Mouse (Mus musculus) kidney, postnatal 25 days (tissue): ENCODE data around the gene Mcrs1.
"Not testable (repeated sequence)": the region's sequence is repeated elsewhere in the genome, so short reads cannot be mapped to it uniquely, and the experiment has no call there.

ENCODE experiments used
- DNase-seq, 2 experiments: peaks; one replicate each; pipeline ENCODE4 v3.0.0; 2021; ENCODE audit warnings: mixed read lengths in 2 of 2

Mcrs1 gene

DNA sequence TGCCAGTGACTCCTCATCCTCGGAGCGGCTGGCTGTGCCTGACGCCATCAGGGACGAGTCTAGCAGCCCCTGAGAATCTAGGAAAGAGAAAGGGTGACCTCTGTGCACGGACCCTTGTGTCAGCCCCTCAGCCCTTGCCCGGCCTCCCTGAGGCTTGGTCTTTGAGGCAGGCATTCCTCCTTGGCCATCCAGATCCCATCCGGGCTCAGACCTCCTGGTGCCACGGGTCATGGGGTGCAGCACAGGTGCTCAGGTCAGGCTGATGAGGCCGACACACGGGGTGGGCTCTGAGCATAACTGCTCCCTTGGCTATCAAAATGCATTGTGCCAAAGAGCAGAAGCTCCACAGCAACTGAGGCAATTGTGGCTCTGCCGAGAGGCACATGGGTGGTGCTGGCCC is 1.8 kb downstream of the Mcrs1 start:
- DNase-seq, result no peak

DNA sequence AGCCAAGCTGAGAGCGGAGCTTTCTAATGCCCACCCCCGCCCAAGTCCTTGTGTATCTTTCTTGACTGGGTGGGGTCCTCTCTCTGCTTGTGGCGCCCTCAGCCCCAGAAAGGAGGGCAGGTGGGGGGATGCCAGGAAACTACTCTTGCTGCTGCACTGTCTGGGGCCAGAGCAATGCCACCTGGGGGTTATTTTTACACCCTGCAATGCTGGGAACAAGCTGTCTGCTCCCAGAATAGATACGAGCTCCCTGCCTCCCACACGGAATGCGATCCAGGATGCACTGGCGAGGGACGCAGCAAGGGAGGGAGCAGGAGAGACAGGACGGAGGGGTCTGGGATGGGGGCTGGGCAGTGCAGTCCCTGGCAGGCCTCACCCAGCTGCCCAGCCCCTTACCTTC is 2.8 kb downstream of the Mcrs1 start:
- no peak for DNase-seq

DNA sequence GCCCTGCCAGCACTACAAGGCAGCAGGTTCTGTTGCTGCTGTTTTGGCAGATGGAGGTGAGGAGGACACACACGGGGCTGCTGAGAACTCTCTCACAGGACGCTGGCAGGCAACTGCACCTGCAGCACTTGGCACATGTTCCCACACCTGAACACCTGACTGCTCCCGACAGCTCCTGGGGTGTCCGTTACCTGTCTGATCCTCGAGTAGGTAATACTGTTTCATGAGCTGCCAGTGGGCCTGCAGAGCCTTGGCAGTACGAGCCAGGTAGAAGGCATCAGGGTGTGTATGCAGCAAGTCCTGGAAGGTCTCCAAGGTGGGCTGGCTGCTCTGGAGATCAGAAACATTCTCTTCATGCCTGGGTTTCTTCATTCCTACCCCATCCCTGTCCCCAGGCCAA is 5.0 kb downstream of the Mcrs1 start:
- not testable (repeated sequence) for DNase-seq

DNA sequence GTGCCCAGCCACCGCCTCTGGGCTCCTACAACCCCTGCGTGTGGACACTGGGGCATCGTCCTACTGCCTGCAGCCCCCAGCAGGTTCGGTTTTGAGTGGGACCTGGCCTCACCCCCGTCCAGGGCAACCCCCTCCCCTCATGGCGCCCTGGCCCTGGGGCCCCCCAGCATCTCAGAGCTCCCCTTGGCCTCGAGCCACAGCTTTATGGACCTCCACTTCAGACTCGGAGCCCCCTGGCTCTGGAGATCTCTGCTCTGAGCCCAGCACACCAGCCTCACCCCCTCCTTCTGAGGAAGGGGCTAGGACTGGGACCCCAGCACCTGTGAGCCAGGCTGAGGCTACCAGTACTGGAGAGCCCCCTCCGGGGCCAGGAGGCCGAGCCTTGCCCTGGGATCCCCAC is 9.7 kb downstream of the Mcrs1 start:
- no peak for DNase-seq

DNA sequence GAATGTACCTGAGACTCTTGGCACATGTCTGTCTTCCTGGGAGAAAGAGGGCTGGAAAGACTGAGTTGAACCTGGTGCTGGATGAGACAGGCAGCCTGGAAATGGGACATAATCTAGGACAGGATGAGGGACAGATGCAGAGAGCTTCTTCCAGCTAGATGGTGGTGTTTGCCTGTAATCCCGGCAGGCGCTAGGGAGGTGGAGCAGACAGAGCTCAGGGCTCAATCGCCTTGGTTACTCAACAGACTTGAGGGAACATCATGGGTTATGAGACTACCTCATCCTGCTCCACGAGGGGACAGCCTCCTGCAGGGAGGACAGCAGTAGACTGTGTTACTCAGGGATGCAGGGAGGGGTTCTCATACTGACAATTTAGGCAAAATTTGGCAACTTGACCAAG is 10.5 kb downstream of the Mcrs1 start:
- no peak for DNase-seq

DNA sequence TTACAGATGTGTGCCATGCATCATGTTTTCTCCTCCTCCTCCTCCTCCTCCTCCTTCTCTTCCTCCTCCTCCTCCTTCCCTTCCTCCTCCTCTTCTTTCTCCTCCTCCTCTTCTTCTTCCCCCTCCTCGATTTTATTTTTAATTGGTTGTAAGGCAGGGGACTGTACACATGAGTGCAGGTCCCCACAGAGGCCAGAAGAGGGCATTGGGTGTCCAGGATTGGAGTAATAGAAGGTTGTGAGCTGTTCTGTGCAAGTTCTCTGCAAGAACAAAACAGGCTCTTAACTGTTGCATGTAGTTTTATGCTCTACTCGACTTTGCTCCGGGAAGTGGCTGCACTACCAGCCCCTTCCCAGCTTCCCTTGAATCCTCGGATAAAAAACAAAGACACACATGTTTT is 11.6 kb downstream of the Mcrs1 start:
- no peak for DNase-seq

DNA sequence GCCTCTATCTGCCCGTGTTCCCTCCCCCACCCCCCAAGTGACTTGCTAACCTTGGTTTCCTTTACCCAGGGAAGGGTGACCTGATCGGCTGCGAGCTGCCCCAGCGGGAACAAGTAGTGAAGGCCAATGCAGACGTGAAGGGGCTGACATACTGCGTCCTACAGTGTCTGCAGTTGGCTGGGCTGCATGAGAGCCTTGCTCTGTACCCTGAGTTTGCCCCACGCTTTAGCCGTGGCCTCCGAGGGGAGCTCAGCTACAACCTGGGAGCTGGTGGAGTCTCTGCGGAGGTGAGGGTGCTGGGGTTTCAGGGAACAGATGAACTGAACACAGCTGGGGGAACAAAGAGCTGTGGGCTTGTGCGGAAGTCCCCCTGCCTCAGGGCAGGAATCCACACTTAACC is 13.8 kb downstream of the Mcrs1 start:
- DNase-seq, result no peak

DNA sequence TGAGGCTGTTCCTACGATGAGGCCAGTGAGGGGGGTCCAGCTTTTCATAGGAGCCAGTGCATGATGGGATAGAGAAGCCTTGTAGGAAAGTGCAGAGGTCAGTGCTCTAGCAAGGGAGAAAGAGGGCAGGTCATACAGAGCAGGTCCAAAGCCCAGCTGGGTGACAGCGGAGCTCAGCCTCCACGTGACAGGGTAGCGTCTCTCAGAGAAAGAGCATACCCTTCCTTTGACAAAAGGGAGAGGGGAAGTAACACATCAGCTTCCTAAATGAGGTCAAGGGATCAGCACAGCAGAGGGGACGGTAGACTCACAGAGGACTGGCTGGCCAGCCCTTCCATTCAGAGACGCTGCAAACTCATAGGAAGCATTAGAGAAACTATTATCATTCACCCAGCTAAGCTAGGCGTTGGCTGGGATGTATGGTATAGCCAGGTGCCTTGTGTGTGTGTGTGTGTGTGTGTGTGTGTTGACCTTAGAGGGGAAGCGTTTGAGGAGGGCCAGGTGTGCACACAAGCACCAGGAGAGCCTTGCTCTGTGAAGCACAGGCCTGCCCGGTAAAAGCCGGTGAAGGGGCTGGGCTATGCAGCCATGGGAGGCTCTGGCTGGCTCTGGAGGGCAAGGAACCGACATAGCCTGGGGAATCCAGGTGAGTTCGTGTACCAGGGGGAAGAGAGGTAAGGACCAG is 17.3 kb downstream of the Mcrs1 start:
- no peak for DNase-seq

DNA sequence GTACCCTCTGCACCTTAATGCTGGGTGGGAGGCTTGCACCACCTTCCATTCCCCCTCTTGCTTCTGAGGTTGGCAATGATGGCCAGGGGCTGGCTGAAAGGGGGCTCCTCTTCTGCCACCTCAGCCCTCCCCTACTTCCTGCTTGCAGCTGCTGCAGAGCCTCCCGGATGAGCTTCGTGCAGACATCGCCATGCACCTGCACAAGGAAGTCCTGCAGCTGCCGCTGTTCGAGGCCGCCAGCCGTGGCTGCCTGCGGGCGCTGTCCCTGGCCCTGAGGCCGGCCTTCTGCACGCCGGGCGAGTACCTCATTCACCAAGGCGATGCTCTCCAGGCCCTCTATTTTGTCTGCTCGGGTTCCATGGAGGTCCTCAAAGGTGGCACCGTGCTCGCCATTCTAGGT is 18.0 kb downstream of the Mcrs1 start:
- no peak for DNase-seq

DNA sequence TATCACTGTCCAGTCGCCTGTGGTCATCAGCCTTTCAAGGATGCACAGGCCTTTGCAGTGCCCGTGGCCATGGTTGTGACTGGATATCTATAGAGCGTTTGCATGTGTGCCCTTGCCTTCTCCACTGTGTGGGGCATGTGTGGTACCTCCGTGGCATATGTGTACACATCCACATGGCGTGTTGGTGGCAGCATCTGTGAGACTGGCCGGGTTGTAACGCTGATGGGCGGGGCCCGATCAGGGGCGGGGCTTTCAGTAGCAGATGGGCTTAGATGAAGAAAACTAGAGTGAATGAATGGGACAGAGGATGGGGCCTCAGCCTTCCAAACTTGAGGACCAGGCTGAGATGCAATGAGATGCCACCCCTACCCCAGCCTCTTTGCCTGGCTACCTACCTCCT is 19.8 kb downstream of the Mcrs1 start:
- no peak for DNase-seq

DNA sequence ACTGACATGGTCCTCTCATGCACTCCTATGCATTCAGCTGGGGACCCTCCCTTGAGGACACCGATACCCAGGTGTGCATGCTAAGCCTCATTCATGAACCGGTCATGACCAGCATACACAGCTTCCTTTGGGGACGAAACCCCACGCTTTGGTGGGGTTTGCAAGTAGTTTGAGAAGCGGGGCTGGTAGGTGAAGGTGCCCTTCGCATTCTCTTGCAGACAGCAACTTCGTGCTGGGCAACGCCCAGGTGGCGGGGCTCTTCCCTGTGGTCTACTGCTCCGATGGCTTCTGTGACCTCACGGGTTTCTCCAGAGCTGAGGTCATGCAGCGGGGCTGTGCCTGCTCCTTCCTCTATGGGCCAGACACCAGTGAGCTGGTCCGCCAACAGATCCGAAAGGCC is 25.7 kb downstream of the Mcrs1 start:
- DNase-seq, result no peak

DNA sequence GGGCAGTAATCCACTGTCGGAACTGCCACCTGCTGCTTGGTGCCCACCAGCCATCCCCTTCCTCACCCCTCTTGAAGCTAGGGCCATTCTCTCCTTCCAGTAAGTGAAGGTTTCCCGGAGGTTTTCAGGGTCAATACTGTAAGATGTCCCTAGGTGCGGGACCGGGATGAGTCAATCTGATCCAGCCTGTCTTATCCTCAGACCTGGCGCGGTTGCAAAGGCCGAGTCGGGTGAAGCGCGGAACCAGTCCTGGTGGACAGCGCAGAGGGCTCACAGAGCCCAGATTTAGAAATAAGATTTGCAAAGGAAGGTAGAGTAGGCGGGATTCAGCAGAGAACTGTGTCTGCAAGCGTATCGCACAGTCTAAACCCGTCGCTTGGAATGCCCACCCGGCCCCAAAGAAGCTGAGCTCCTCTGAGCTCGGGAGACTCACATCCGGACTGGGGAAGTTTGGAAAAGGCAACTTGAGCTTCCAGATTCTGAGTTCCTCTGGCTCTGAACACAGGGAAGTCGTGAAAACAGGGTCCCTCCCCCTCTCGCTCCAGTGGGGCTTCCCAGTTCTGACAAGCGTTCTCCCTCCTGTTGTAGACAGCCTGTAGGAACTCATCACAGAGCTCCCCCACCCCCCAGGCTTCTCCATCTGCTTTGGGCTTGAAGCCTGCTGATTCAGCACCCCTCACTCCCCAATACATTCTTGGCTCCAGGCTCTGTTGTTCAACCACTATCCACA is 26.5 kb downstream of the Mcrs1 start:
- DNase-seq, result no peak

DNA sequence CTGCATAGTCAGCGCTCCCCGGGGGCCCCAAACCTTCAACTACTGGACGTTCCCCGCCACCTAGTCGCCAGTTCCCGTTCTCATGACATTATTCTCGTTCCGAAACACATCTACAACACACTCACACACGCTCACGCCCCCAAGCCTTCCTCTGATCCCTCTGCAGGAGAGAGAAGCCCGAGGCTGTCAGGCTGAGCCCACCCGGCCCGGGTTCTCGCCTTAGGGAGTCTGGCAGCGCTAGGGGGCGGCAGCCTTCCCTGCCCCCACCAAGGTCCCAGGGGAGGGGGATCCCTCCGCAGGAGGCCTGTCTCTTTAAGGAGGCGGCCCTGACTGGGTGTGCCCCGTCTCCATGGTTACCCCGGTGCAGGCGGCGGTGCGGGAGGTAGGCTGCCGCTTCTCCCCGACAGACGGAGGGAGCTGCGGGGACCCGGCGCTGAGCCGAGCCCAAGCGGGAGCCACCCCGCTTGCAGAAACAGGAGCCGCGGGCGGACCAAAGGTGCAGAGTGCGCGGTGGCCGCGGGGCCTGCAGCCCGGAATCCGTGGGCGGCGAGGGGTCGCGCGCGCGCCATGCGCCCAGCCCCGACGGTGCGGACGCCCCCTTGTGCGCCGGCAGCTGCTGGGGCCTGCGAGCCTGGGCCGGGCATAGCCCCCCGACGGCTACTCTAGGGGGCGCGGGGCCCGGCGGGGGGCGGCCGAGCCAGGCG is 27.4 kb downstream of the Mcrs1 start, which contains the start of gene Kcnh3:
Gene Kcnh3 (plus strand): TSS at position 654 of the 704 bp plus-strand sequence.
- DNase-seq, result peak; percentile 65 to 80

DNA sequence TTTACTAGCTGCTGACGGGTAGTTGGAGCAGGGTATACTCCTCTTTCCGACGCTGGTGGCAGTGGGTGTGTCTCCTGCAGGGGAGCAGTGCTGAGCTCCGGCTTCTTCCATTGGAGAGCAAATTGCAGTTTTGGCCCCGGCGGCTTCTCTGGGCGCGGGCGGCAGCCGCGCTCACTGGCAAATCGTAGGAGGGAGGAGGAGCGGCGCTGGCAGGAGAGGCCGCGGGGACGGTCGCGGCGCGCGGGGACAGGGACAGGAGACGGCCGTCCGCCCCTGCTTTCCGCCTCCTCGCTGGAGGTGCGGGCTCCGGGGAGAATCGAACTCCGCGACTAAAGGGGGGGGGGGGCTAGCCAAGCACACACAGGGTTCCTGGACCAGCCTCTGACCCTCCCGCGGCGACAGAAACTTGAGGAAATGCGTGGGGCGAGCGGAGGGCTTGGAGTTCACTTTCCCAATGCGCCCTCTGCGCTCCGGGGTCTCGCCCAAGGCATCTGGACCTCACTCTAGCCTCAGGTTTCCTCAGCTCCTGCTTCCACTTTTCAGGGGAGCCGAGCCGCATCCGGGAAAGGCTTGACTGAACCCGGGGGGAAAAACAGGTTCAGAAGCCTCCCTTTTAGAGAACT is 28.1 kb downstream of the Mcrs1 start:
- DNase-seq, result peak; percentile 35 to 54

DNA sequence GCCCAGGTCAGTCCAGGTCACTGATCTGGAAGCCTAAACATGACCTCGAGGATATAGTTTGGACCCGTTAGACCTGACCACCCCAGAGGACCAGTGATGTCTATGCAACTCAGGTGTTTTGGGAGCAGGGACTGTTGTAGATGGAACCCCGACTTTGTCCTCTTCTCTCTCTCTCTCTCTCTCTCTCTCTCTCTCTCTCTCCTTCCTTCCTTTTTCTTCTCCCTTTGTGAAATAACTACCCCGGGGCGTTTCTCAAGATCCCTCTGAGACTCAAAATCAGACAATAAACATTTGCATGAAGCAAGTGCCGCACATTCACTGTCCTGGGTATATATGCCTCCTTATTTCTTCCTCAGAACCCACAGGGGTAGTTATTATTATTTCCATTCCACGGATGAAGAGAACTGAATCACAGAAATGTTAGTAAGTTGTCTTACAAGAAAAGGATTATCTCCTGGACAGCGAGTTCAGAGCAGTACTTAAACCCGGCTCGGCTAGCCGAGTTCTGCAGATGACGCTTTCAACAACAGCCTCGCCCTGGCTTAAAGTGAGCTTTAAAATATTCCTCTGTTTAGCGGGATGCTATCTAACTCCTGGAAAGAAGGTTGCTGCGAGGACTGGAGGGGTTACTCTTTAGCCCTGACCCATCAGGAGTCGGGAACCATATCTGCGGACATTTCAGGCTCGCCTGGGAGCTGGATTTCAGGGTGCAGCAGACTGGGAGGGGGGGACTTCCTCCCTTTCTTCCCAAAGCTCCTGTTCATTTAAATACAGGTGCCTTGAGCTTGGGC is 28.8 kb downstream of the Mcrs1 start:
- DNase-seq, result no peak

DNA sequence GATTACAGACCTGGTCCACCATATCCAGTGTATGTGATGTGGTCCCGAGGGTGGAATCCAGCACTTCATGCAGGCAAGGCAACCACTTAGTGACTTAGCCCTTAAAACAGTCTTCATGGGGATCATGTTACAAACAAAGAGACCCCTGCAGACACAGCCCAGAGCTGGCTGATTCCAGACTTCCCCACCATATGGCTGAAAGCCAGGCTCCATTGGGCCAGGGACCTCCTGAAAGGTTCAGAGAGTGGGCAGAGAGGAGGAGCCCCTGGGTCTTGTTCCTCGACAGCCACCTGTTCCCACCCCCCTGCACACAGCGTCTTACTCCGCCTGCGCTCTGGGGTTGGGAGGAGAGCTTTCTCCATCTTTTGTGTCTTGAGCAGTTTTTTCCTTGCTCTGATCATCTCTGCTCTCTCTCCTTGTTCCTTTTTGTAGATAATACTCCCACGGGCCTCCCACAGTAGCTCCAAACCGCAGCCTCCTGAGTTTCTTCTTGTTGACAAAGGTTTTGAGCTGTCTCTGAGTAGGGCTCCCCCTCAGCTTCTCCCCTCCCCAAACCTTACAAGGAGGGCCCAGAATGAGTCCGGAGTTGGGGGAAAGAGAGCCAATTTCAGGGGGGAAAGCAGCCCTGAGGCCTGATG is 30.3 kb downstream of the Mcrs1 start:
- DNase-seq, result no peak

DNA sequence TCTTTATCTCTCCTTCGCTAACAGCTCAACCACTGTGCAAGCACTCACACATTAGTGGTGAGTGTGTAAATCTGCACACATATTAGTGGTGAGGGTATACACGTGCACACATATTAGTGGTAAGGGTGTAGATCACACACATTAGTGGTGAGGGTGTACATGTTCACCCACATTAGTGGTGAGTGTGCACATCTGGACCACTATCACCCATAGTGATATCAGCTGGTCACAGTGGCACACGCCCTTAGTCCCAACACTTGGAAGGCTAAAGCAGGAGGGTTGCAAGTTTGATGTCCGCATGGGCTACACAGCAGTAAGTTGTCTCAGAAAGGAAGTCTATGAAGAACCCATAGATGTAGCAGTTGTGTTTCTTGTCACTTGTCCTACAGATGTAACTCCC is 34.1 kb downstream of the Mcrs1 start:
- DNase-seq, result no peak

DNA sequence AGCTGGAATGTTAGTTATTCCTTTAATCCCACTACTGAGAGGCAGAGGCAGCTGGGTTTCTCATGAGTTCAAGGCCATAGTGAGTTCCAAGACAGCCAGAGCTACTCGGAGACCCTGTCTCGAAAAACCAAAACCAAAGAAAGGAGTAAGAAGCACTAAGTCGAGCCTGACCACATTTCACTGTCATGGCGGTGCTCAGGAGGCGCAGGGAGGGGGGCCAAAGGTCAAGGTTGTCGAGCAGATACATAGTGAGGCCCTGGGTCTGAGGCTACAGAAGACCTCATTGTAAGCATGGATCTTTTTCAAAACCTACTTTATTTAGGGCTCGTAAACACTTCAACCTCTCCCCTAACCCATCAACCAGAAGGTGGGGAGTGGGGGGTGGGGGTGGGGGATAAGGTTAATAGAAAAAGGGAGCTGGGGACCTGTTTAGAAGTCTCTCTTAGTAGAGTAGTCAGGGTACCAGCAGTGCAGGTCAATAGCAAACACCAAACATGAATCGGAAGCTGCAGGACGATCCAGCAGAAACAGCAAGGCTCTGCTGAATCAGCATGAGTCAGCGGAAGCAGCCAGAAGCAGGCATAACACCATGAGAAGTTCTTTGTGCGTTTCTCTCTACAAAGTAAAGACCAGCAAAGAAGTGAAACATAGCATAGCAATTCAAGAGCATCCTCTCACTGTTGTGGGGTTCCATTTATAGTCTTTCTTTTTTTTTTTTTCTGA is 35.9 kb downstream of the Mcrs1 start:
- DNase-seq, result no peak

DNA sequence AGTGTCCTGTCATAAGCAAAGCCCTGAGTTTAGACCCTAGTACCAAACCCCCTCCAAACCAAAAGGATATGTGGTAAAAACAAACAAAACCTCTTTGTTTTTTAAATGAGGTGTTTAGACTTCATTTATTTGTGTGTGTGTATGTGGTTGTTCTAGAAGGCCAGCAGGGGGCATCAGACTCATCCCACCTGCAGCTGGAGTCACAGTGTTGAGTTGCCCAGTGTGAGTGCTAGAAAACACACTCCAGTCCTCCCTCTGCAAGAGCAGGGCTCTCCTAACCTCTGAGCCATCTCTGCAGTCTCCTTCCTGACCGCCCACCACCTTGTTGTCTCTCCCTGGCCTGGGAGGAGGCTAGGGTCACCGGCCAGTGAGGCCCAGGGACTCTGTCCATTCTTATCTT is 36.8 kb downstream of the Mcrs1 start:
- peak in 1 of 2 experiments; percentile 55 for DNase-seq

DNA sequence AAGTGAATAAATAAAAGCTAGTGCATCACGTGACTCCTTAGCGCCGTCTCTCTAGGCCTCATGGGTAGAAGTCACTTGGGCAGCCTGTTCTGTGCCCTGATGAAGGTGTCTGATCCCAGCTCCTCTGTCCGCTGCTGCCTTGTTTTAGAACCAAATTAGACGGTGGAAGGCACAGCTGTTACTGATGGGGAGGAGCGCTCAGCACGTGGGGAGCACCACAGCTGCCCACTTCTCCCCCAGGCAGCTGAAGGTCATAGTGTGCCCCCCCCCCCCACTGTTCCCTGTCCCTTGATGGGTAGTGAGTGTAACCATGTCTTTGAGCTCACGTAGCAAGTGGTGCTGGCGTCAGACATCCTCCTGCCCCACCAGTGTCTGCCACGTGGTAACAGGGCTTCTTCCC is 38.6 kb downstream of the Mcrs1 start:
- no peak for DNase-seq

DNA sequence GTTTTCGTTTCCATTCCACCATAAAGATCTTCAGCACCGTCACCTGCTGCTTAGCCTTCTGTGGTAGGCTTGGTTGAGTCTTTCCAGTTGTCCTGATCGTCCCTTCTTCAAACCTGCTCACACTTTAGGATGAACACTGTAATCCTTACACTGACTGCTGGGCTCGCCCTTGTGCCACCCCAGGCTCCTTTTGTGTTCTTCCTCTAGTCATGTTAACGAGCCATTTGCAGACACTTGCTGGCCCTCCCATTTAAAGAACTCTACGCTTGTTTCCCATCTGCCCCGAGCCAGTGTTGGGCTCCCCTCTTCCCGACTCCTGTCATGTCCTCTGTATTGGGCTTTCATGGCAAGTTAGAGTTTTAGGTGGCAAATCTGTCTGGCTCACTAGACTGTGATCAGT is 45.8 kb downstream of the Mcrs1 start:
- DNase-seq, result no peak
